Mouse (Mus musculus) liver, adult 2 months (tissue): ENCODE data around the gene Zbp1.

Experiments used
- CTCF ChIP-seq: fragments of 200-500 bp; IDR thresholded peaks from 2 replicates; pipeline ENCODE4 v1.5.1; 2011; ENCODE audit warnings: low read depth, low read length, control low read depth
- POLR2A ChIP-seq: fragments of 200-500 bp; IDR thresholded peaks from 2 replicates; pipeline ENCODE4 v1.6.1; 2011; ENCODE audit warnings: low read length, control low read depth; ENCODE audit not compliant: insufficient read depth; ENCODE audit errors: extremely low read depth

DNA sequence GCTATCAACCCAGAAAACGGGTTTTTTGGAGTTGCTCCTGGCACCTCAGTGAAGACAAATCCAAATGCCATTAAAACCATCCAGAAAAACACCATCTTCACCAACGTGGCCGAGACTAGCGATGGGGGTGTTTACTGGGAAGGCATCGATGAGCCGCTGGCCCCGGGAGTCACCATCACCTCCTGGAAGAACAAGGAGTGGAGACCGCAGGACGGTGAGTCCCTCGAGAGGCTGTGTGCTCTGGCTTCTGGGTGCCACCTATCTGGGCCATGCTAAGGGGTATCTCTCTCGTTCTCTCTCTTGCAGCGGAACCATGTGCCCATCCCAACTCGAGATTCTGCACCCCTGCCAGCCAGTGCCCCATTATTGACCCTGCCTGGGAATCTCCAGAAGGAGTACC lies 61.8 kb downstream of the Zbp1 start:
- peak; percentile 25; the same call in 1 of the 2 replicates for TF ChIP-seq CTCF
- TF ChIP-seq POLR2A = peak; percentile 76; the same call in 1 of the 2 replicates
